Mouse (Mus musculus): ENCODE results near the gene Fam216a. TPM values are rescaled to one million over a fixed set of nuclear protein-coding genes. Genes with fewer than 3 reads are reported as not detected.

The Fam216a gene
- total and polyA plus RNA-seq, 3 experiments = 38.2 to 50.2 (median 41.4) TPM

- no peak for DNase-seq (ENCODE audit: extremely low read depth)
- no peaks in the 10 kb centered on the region for H3K9me3 ChIP-seq (replicated peaks; ENCODE audit: low read length)
- H3K4me3 ChIP-seq (replicated peaks in 1 of 3; ENCODE audit: low read depth in 2 of 3, low read length in 2 of 3, poor library complexity in 1 of 3) = no peak overlapping the region
- H3K27ac ChIP-seq (ENCODE audit: insufficient read depth, low read depth) = no peak overlapping the region
- H3K27me3 ChIP-seq (replicated peaks) = no peaks in the 10 kb centered on the region
- peaks cover 53 to 87% of the 10 kb centered on the region in 2 experiments for H3K36me3 ChIP-seq (replicated peaks in 1 of 2; ENCODE audit: control insufficient read depth in 1 of 2, insufficient read depth in 1 of 2, low read length in 1 of 2)
- dilution Hi-C loops (cut with MboI; ENCODE audit: extremely low pct_ligation_motif_present, extremely low pct_unique_long_range_greater_than_20kb, low sequenced_read_pairs) (no loop called here), in situ Hi-C loops (cut with MboI; ENCODE audit: low pct_ligation_motif_present, low pct_unique_long_range_greater_than_20kb, low sequenced_read_pairs) (loop anchor here (5.0 kb wide), 1 partner anchor 45 kb away; no protein-coding TSS in a partner anchor)
- no peaks in the 10 kb centered on the region; the same call in 1 of the 2 replicates for H3K79me2 ChIP-seq (replicated peaks; ENCODE audit: control insufficient read depth, extremely low read depth, insufficient read depth, poor library complexity, severe bottlenecking)
- TF ChIP-seq ZKSCAN1 (IDR thresholded peaks at IDR 0.05; ENCODE audit: borderline replicate concordance, low read depth, low read length) (no peak), CHD2 (IDR thresholded peaks at IDR 0.05; ENCODE audit: low read length) (no peak), USF1 (IDR thresholded peaks at IDR 0.05; ENCODE audit: low read depth, low read length) (no peak), MAZ (IDR thresholded peaks at IDR 0.05; ENCODE audit: low read depth, low read length) (no peak)
- H3K9ac ChIP-seq (ENCODE audit: insufficient read depth, low read depth) = no peak overlapping the region
- no peak overlapping the region; the same call in 1 of the 2 replicates for H3K4me2 ChIP-seq (ENCODE audit: insufficient read depth, low read depth, poor library complexity, severe bottlenecking)
- H3K4me1 ChIP-seq (ENCODE audit: control insufficient read depth in 1 of 2, insufficient read depth in 2 of 2) = peaks cover 16 to 59% of the 10 kb centered on the region in 2 experiments
These were observed 54.7 kb downstream of the Fam216a start for GRCm38 (mm10) chr5:122317329-122318045.

DNA sequence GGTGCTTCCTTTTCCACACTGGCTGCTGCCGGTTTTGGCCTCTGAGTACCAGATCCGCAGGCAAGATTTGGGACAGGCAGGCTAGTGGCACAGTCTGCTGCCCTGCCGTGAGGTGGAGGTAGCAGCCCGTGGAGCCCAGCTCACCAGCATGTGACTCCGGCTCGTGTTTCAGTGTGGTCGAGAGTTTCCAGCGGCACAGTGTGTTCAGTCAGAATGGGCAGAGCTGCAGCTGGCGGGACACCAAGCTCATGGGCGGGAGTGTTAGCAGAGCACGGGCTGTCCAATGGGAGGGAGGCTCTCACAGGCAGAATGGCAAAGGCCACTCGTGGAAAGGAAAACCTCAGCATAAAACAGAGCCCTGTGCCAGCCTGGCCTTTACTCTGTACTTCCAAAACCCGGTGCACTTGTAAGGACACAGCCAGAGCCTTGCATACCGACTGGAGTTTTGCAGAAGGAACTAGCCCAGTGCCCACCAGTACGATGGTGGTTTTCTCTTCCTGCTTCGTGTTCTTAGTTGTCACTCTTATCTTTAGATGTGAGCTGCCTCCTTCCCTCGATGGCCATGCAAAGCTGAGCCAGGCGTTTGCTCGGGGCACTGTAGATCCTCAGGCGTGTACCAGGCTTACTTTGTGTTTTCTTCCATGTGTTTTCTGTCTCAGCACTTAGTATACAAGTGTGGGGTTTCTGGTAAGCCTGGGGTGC lies 57.0 kb downstream of the Fam216a start:
- in situ Hi-C loops (cut with MboI; ENCODE audit: low pct_ligation_motif_present, low pct_unique_long_range_greater_than_20kb, low sequenced_read_pairs) (loop anchor here (5.0 kb wide), 1 partner anchor 43 kb away; no protein-coding TSS in a partner anchor), dilution Hi-C loops (cut with MboI; ENCODE audit: extremely low pct_ligation_motif_present, extremely low pct_unique_long_range_greater_than_20kb, low sequenced_read_pairs) (no loop called here)
- Histone ChIP-seq H3K4me2 (ENCODE audit: insufficient read depth, low read depth, poor library complexity, severe bottlenecking) (no peak overlapping the region), H3K27me3 (replicated peaks) (no peaks in the 10 kb centered on the region), H3K9me3 (replicated peaks; ENCODE audit: low read length) (no peaks in the 10 kb centered on the region), H3K79me2 (replicated peaks; ENCODE audit: control insufficient read depth, extremely low read depth, insufficient read depth, poor library complexity, severe bottlenecking) (no peaks in the 10 kb centered on the region; the same call in 1 of the 2 replicates), H3K4me1 (ENCODE audit: control insufficient read depth in 1 of 2, insufficient read depth in 2 of 2) (peaks cover 16 to 82% of the 10 kb centered on the region in 2 experiments), H3K4me3 (replicated peaks in 1 of 3; ENCODE audit: low read depth in 2 of 3, low read length in 2 of 3, poor library complexity in 1 of 3) (no peak overlapping the region), H3K36me3 (replicated peaks in 1 of 2; ENCODE audit: control insufficient read depth in 1 of 2, insufficient read depth in 1 of 2, low read length in 1 of 2) (peaks cover 34 to 78% of the 10 kb centered on the region in 2 experiments), H3K27ac (ENCODE audit: insufficient read depth, low read depth) (peak overlapping the region; percentile 7; the same call in 1 of the 2 replicates), H3K9ac (ENCODE audit: insufficient read depth, low read depth) (no peak overlapping the region)
- peak; percentile 63 for TF ChIP-seq MXI1 (IDR thresholded peaks at IDR 0.05; ENCODE audit: low read depth, low read length)
- TF ChIP-seq MAX (IDR thresholded peaks at IDR 0.05; ENCODE audit: low read length) = peak; percentile 69
- TF ChIP-seq ETS1 (conservative IDR thresholded peaks at IDR 0.05; ENCODE audit: low read depth, low read length) = peak; percentile 51; the same call in 1 of the 2 replicates
- 0 out of 2 replicates have a peak, but pooled peaks have one; percentile 9 for TF ChIP-seq MAFK (IDR thresholded peaks at IDR 0.05; ENCODE audit: insufficient replicate concordance, low read length)
- TF ChIP-seq BHLHE40 (IDR thresholded peaks at IDR 0.05; ENCODE audit: low read depth, low read length) = peak; percentile 94
- peak; percentile 31 for TF ChIP-seq USF1 (IDR thresholded peaks at IDR 0.05; ENCODE audit: low read depth, low read length)
- TF ChIP-seq MEF2A (IDR thresholded peaks at IDR 0.05; ENCODE audit: borderline replicate concordance, low read depth, low read length) = no peak
- no peak for TF ChIP-seq JUN (IDR thresholded peaks at IDR 0.05; ENCODE audit: insufficient read depth, low read depth, low read length)
- TF ChIP-seq TCF12 (IDR thresholded peaks at IDR 0.05; ENCODE audit: low read depth, low read length) = peak; percentile 56; the same call in 1 of the 2 replicates
- TF ChIP-seq IRF4 (IDR thresholded peaks at IDR 0.05; ENCODE audit: low read depth, low read length) = peak; percentile 41; the same call in 1 of the 2 replicates
- peak; percentile 64 for TF ChIP-seq SIN3A (IDR thresholded peaks at IDR 0.05; ENCODE audit: low read length)
- no peak for TF ChIP-seq KAT2A (IDR thresholded peaks at IDR 0.05; ENCODE audit: insufficient replicate concordance, low read length)
- peak; percentile 57 for DNase-seq (ENCODE audit: extremely low read depth)

Other genes with a start within 250 kb of the Fam216a start
- 0.47 and 0.59 TPM in 2 replicates for gene Ccdc63, start 231.5 kb downstream of the Fam216a start, total RNA-seq (2012; rRNA removed)
- gene Ccdc63, start 231.5 kb downstream of the Fam216a start, total RNA-seq (2014; rRNA removed) = 0.39 TPM in 1 of 2 replicates, not detected in the other
- 0.70 and 0.94 TPM in 2 replicates for gene Ccdc63, start 231.5 kb downstream of the Fam216a start, polyA plus RNA-seq (2012; ENCODE audit: insufficient read length, low read depth)
- gene Ppp1cc, start 214.1 kb downstream of the Fam216a start, total RNA-seq (2012; rRNA removed) = 191 and 234 TPM in 2 replicates
- gene Ppp1cc, start 214.1 kb downstream of the Fam216a start, total RNA-seq (2014; rRNA removed) = 401 and 406 TPM in 2 replicates
- 358 and 375 TPM in 2 replicates for gene Ppp1cc, start 214.1 kb downstream of the Fam216a start, polyA plus RNA-seq (2012; ENCODE audit: insufficient read length, low read depth)
- 156 and 167 TPM in 2 replicates for gene Hvcn1, start 165.6 kb downstream of the Fam216a start, total RNA-seq (2012; rRNA removed)
- 132 and 143 TPM in 2 replicates for gene Hvcn1, start 165.6 kb downstream of the Fam216a start, total RNA-seq (2014; rRNA removed)
- 145 and 159 TPM in 2 replicates for gene Hvcn1, start 165.6 kb downstream of the Fam216a start, polyA plus RNA-seq (2012; ENCODE audit: insufficient read length, low read depth)
- gene Tctn1, start 107.9 kb downstream of the Fam216a start, total RNA-seq (2012; rRNA removed) = 7.6 and 8.8 TPM in 2 replicates
- 2.6 and 2.9 TPM in 2 replicates for gene Tctn1, start 107.9 kb downstream of the Fam216a start, total RNA-seq (2014; rRNA removed)
- gene Tctn1, start 107.9 kb downstream of the Fam216a start, polyA plus RNA-seq (2012; ENCODE audit: insufficient read length, low read depth) = 3.7 and 4.4 TPM in 2 replicates
- gene Pptc7, start 88.0 kb downstream of the Fam216a start, total RNA-seq (2012; rRNA removed) = 17.1 and 19.9 TPM in 2 replicates
- gene Pptc7, start 88.0 kb downstream of the Fam216a start, total RNA-seq (2014; rRNA removed) = 25.6 and 25.9 TPM in 2 replicates
- 22.2 and 23.6 TPM in 2 replicates for gene Pptc7, start 88.0 kb downstream of the Fam216a start, polyA plus RNA-seq (2012; ENCODE audit: insufficient read length, low read depth)
- 6.5 and 9.0 TPM in 2 replicates for gene Rad9b, start 18.1 kb downstream of the Fam216a start, total RNA-seq (2012; rRNA removed)
- gene Rad9b, start 18.1 kb downstream of the Fam216a start, total RNA-seq (2014; rRNA removed) = 10.3 and 11.3 TPM in 2 replicates
- 10.4 TPM in 2 replicates for gene Rad9b, start 18.1 kb downstream of the Fam216a start, polyA plus RNA-seq (2012; ENCODE audit: insufficient read length, low read depth)
- gene Vps29, start 18.0 kb downstream of the Fam216a start, total RNA-seq (2012; rRNA removed) = 82.2 and 94.9 TPM in 2 replicates
- gene Vps29, start 18.0 kb downstream of the Fam216a start, total RNA-seq (2014; rRNA removed) = 145 and 153 TPM in 2 replicates
- gene Vps29, start 18.0 kb downstream of the Fam216a start, polyA plus RNA-seq (2012; ENCODE audit: insufficient read length, low read depth) = 94.4 and 95.0 TPM in 2 replicates
- 61.4 and 66.8 TPM in 2 replicates for gene Gpn3, start 488 bp downstream of the Fam216a start, total RNA-seq (2012; rRNA removed)
- gene Gpn3, start 488 bp downstream of the Fam216a start, total RNA-seq (2014; rRNA removed) = 96.1 and 97.1 TPM in 2 replicates
- 65.9 and 74.6 TPM in 2 replicates for gene Gpn3, start 488 bp downstream of the Fam216a start, polyA plus RNA-seq (2012; ENCODE audit: insufficient read length, low read depth)
- 297 and 315 TPM in 2 replicates for gene Arpc3, start 19.5 kb upstream of the Fam216a start, total RNA-seq (2012; rRNA removed)
- 425 and 543 TPM in 2 replicates for gene Arpc3, start 19.5 kb upstream of the Fam216a start, total RNA-seq (2014; rRNA removed)
- 256 TPM in 2 replicates for gene Arpc3, start 19.5 kb upstream of the Fam216a start, polyA plus RNA-seq (2012; ENCODE audit: insufficient read length, low read depth)
- gene Anapc7, start 49.3 kb upstream of the Fam216a start, total RNA-seq (2012; rRNA removed) = 36.6 and 39.4 TPM in 2 replicates
- gene Anapc7, start 49.3 kb upstream of the Fam216a start, total RNA-seq (2014; rRNA removed) = 21.3 and 21.9 TPM in 2 replicates
- gene Anapc7, start 49.3 kb upstream of the Fam216a start, polyA plus RNA-seq (2012; ENCODE audit: insufficient read length, low read depth) = 43.3 and 45.4 TPM in 2 replicates
- 80.9 and 123 TPM in 2 replicates for gene Atp2a2, start 129.9 kb upstream of the Fam216a start, total RNA-seq (2012; rRNA removed)
- gene Atp2a2, start 129.9 kb upstream of the Fam216a start, total RNA-seq (2014; rRNA removed) = 59.5 and 61.6 TPM in 2 replicates
- 158 and 159 TPM in 2 replicates for gene Atp2a2, start 129.9 kb upstream of the Fam216a start, polyA plus RNA-seq (2012; ENCODE audit: insufficient read length, low read depth)
- 3.4 and 5.0 TPM in 2 replicates for gene Ift81, start 242.2 kb upstream of the Fam216a start, total RNA-seq (2012; rRNA removed)
- gene Ift81, start 242.2 kb upstream of the Fam216a start, total RNA-seq (2014; rRNA removed) = 4.1 and 6.4 TPM in 2 replicates
- 3.1 and 3.9 TPM in 2 replicates for gene Ift81, start 242.2 kb upstream of the Fam216a start, polyA plus RNA-seq (2012; ENCODE audit: insufficient read length, low read depth)

Data from CH12.LX (cell line).